Mouse (Mus musculus): ENCODE results near the gene Iqgap1. TPM values are rescaled to one million over a fixed set of nuclear protein-coding genes. Genes with fewer than 3 reads are reported as not detected.

Gene Iqgap1
- polyA plus RNA-seq, 1 experiment from 2014 or later, result 58.0 TPM

- DNase-seq (ENCODE audit: low spot score) (peak; percentile 73), ATAC-seq (ENCODE audit: low FRiP score, low TSS enrichment) (peak; percentile 90)
- under 1% methylated on average over 46 of the region's 83 CpGs for WGBS
- Histone ChIP-seq H3K27ac (replicated peaks) (peak within 1 kb of the TSS; percentile 96), H3K4me1 (replicated peaks; ENCODE audit: control insufficient read depth, insufficient read depth) (no peaks in the 10 kb centered on the region), H3K4me3 (ENCODE audit: low read depth, low read length) (peak within 1 kb of the TSS; percentile 79), H3K9ac (ENCODE audit: low read length) (peak within 1 kb of the TSS; percentile 94), H3K27me3 (ENCODE audit: control insufficient read depth, insufficient read depth, low read length) (no peaks in the 10 kb centered on the region), H3K36me3 (ENCODE audit: control insufficient read depth, insufficient read depth, low read length) (no peaks in the 10 kb centered on the region), H3K9me3 (ENCODE audit: control insufficient read depth, low read length) (no peaks in the 10 kb centered on the region), H3K4me2 (replicated peaks; ENCODE audit: low read depth) (peak within 1 kb of the TSS; percentile 91)
- TF ChIP-seq EP300 (optimal IDR thresholded peaks at IDR 0.05), result no peak
- no peak for TF ChIP-seq CTCF (IDR thresholded peaks at IDR 0.05; ENCODE audit: low read depth)
Observed at GRCm38 (mm10) chr7:80688556-80689220, 137.1 kb downstream of the Iqgap1 start, which contains the start of gene Crtc3. Gene Crtc3 (minus strand): TSS chr7:80688877.

DNA sequence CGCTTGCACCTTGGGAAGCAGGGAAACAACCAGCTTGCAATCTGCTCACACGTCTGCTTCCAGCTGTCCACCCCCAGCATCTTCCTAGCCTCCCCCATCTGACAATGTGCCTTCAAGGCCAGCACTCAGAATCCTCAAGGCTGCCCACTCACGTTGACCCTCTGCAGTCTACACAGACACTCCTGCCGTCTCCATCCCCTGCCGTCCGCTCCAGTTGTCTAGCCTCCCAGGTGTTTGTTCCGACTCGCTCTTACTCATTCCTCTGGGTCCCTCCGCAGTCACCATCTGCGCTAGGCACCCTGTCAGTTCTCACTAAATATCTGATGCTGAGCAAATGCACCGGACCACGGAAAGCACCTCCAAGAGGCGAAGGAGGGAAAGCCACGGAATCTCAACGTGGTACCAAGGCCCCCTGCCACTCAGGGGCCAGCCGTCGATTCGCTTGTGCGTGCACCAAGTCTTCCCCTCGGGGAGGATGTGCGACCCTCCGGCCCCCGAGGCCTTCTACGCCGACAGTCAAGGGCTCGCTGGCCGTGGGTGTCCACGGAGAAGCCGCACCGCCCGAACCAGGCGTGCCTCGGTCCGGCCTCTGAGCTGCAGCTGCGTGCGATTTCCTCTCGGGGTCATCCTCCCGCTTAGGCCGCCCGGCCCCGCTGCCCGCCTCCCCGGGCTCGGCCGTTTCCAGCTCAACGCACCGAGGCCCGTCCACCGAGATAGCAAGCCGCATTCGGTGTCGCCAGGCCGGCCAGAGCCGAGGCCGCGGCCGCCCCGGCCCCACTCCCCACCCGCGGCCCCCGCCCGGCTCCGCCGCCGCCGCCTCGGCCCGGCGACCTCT, 137.8 kb downstream of the Iqgap1 start:
- Histone ChIP-seq H3K9ac (ENCODE audit: low read length) (peak overlapping the region; percentile 94), H3K27ac (replicated peaks) (peak overlapping the region; percentile 96), H3K9me3 (ENCODE audit: control insufficient read depth, low read length) (no peaks in the 10 kb centered on the region), H3K4me1 (replicated peaks; ENCODE audit: control insufficient read depth, insufficient read depth) (no peaks in the 10 kb centered on the region), H3K36me3 (ENCODE audit: control insufficient read depth, insufficient read depth, low read length) (no peaks in the 10 kb centered on the region), H3K27me3 (ENCODE audit: control insufficient read depth, insufficient read depth, low read length) (no peaks in the 10 kb centered on the region), H3K4me2 (replicated peaks; ENCODE audit: low read depth) (peak overlapping the region; percentile 91), H3K4me3 (ENCODE audit: low read depth, low read length) (peak overlapping the region; percentile 79)
- peak; percentile 53 for ATAC-seq (ENCODE audit: low FRiP score, low TSS enrichment)
- TF ChIP-seq EP300 (optimal IDR thresholded peaks at IDR 0.05) (no peak), CTCF (IDR thresholded peaks at IDR 0.05; ENCODE audit: low read depth) (peak; percentile 44)
- 1% methylated on average over 52 of the region's 69 CpGs for WGBS
- peak; percentile 61 for DNase-seq (ENCODE audit: low spot score)

DNA sequence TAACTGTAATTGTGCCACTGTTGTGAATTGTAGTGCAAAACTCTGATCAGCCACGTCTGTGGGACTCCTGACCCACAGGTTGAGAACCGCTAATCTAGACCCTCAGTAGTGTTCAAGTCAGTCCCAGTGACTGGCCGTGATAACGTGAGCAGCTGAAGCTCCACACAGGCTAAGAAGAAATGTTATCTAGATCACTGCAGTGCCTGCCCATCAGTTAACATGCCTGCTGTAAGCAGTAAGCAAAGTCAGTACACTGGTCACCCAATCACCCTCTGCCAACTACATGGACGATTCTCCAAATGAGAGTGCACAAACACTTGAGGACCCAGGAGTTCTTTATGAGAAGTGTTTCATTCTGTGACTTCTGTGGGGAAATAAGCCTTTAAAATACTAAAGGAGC, 140.1 kb downstream of the Iqgap1 start:
- TF ChIP-seq CTCF (IDR thresholded peaks at IDR 0.05; ENCODE audit: low read depth) (no peak), EP300 (optimal IDR thresholded peaks at IDR 0.05) (no peak)
- Histone ChIP-seq H3K4me3 (ENCODE audit: low read depth, low read length) (no peak overlapping the region), H3K27ac (replicated peaks) (no peak overlapping the region), H3K36me3 (ENCODE audit: control insufficient read depth, insufficient read depth, low read length) (no peaks in the 10 kb centered on the region), H3K9ac (ENCODE audit: low read length) (no peak overlapping the region), H3K27me3 (ENCODE audit: control insufficient read depth, insufficient read depth, low read length) (no peaks in the 10 kb centered on the region), H3K4me1 (replicated peaks; ENCODE audit: control insufficient read depth, insufficient read depth) (no peaks in the 10 kb centered on the region), H3K9me3 (ENCODE audit: control insufficient read depth, low read length) (no peaks in the 10 kb centered on the region), H3K4me2 (replicated peaks; ENCODE audit: low read depth) (no peak overlapping the region)
- no peak for DNase-seq (ENCODE audit: low spot score)
- ATAC-seq (ENCODE audit: low FRiP score, low TSS enrichment), result no peak
- 78% methylated on average over 5 of the region's 5 CpGs for WGBS

GRCm38 (mm10) chr7:80682630-80683029, 143.1 kb downstream of the Iqgap1 start:
- Histone ChIP-seq H3K9ac (ENCODE audit: low read length) (no peak overlapping the region), H3K27me3 (ENCODE audit: control insufficient read depth, insufficient read depth, low read length) (no peaks in the 10 kb centered on the region), H3K4me1 (replicated peaks; ENCODE audit: control insufficient read depth, insufficient read depth) (0 out of 2 replicates have a peak, but pooled peaks cover 2% of the 10 kb centered on the region), H3K36me3 (ENCODE audit: control insufficient read depth, insufficient read depth, low read length) (no peaks in the 10 kb centered on the region), H3K4me3 (ENCODE audit: low read depth, low read length) (no peak overlapping the region), H3K4me2 (replicated peaks; ENCODE audit: low read depth) (no peak overlapping the region), H3K9me3 (ENCODE audit: control insufficient read depth, low read length) (no peaks in the 10 kb centered on the region), H3K27ac (replicated peaks) (no peak overlapping the region)
- no peak for DNase-seq (ENCODE audit: low spot score)
- WGBS, result 27% methylated on average over 1 of the region's 1 CpGs
- no peak for TF ChIP-seq EP300 (optimal IDR thresholded peaks at IDR 0.05)
- no peak for TF ChIP-seq CTCF (IDR thresholded peaks at IDR 0.05; ENCODE audit: low read depth)
- peak; percentile 52; the same call in 1 of the 2 replicates for ATAC-seq (ENCODE audit: low FRiP score, low TSS enrichment)

DNA sequence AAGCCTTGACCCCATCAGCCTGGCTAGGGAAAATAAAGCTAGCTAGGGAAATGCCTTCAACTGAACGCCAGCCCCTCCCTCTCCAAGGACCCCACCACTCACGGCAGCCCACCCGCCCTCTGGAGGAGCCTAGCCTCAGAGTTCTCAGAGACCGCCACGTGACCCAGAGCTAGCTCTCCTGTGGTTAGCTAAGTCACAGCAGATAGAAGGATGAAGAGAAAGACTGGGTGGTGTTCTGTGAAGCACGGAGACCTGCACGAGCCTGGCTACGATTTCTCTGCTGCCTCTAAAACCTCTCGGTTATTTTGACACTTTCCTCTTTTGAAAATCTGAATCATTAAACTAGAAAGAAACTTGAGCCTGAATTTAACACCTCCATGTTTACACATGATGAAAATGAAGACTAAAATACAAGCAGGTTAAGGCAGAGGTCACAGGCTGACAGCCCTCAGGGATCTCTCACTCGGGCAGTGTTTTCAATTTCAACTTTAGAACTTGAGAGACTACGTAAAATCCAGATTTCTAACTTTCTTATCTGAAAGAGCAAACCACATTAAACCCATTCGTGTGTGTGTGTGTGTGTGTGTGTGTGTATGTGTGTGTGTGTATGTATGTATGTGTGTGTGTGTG, 145.4 kb downstream of the Iqgap1 start:
- Histone ChIP-seq H3K4me3 (ENCODE audit: low read depth, low read length) (no peak overlapping the region), H3K9me3 (ENCODE audit: control insufficient read depth, low read length) (no peaks in the 10 kb centered on the region), H3K9ac (ENCODE audit: low read length) (no peak overlapping the region), H3K36me3 (ENCODE audit: control insufficient read depth, insufficient read depth, low read length) (peaks cover 3% of the 10 kb centered on the region; the same call in 1 of the 2 replicates), H3K27me3 (ENCODE audit: control insufficient read depth, insufficient read depth, low read length) (no peaks in the 10 kb centered on the region), H3K4me1 (replicated peaks; ENCODE audit: control insufficient read depth, insufficient read depth) (0 out of 2 replicates have a peak, but pooled peaks cover 2% of the 10 kb centered on the region), H3K4me2 (replicated peaks; ENCODE audit: low read depth) (no peak overlapping the region), H3K27ac (replicated peaks) (no peak overlapping the region)
- ATAC-seq (ENCODE audit: low FRiP score, low TSS enrichment) (no peak), DNase-seq (ENCODE audit: low spot score) (no peak)
- TF ChIP-seq CTCF (IDR thresholded peaks at IDR 0.05; ENCODE audit: low read depth) (no peak), EP300 (optimal IDR thresholded peaks at IDR 0.05) (no peak)
- WGBS, result 33% methylated on average over 12 of the region's 12 CpGs

Measured in stomach, postnatal 0 days (tissue).